Mouse (Mus musculus) embryonic fibroblast, embryonic 13.5 days (primary cell): ENCODE measurements around the gene Ndufv1.
"Not testable (repeated sequence)": the region's sequence is repeated elsewhere in the genome, so short reads cannot be mapped to it uniquely, and the experiment has no call there.

Experiments used
- CTCF ChIP-seq: IDR thresholded peaks from 2 replicates; pipeline ENCODE4 v1.5.1; 2011; ENCODE audit warnings: mild to moderate bottlenecking, control low read depth, low read length, moderate library complexity, borderline replicate concordance; ENCODE audit not compliant: insufficient read depth
- POLR2A ChIP-seq: IDR thresholded peaks from 2 replicates; pipeline ENCODE4 v1.6.1; 2011; ENCODE audit warnings: low read depth, mild to moderate bottlenecking, control low read depth, low read length, moderate library complexity

DNA sequence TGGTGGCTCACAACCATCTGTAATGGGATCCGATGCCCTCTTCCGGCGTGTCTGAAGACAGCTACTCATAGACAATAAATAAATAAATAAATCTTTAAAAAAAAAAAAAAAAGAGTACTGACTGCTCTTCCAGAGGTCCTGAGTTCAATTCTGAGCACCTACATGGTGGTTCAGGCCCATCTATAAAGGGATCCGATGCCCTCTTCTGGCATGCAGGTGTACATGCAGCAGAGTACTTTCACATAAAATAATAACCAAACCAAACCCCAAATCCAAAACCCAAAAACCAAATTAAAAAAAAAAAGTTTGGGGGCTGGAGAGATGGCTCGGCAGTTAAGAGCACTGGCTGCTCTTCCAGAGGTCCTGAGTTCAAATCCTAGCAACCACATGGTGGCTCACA, 36.5 kb upstream of the Ndufv1 start:
- not testable (repeated sequence) for TF ChIP-seq CTCF, POLR2A
